Mouse (Mus musculus): Measurements from ENCODE around the gene Nav2. TPM values are rescaled to one million over a fixed set of nuclear protein-coding genes. Genes with fewer than 3 reads are reported as not detected.

The Nav2 gene
- polyA plus RNA-seq, 1 experiment, result 0.01 TPM

DNA sequence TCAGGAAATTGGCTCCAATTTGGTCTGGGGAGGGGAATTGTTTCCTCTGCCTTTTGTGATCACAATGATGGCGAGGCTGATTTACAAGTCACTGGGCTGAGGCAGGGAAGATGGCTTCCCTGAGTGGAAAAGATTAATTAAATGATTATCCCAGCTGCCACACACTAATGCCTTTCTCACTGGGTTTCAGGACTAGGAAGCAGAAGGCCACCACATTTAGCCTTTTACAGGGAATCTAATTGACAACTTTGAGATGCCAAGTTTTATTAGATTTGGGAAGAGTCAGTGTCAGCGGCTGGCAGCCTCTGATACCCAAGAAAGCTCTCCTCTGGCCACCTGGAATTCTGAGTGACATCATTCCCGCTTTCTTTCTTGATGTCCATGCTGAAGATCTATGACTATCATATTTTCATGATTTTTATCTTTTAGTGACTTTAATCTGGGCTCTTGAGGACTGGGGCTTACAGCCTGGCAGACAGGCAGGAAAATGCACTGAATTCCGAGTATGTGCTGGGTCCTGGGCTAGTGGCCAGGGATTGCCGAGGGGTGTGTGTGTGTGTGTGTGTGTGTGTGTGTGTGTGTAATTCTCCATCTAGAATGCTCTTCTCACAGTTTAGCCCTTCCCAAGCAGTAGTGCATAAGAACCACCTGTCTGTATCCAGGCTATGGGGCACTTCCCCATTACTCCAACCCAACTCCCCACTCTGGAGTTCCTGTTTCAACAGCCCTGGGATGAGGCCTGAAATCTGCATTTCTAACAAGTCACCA is 432.8 kb downstream of the Nav2 start:
- TF ChIP-seq GATA1 (IDR thresholded peaks at IDR 0.05; ENCODE audit: low read length), result no peak

DNA sequence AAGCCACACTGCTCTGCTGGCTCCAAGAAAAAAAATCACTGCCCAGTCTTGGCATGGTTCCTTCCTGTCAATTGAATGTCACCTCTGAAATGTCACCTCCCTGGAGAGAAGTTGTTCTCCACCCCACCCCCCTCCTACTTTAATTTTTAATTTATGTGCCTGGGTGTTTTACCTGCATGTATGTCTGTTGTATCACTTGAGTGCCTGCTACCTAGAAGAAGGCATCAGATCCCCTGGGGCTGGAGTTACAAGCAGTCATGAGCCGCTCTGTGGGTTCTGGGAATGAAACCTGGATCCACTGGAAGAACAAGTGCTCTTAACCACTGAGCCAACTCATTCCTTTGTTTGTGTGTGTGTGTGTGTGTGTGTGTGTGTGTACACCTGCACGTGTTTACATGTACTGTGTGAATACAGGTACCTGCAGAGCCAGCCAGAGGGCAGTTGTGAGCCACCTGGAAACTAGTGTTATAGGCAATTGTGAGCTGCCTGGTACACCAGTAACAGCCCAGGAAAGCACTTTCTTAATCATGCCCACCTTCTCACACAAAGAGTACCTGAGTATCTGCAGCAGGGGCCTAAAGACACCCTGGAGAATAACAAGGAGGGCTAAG is 433.5 kb downstream of the Nav2 start:
- TF ChIP-seq GATA1 (IDR thresholded peaks at IDR 0.05; ENCODE audit: low read length), result no peak

DNA sequence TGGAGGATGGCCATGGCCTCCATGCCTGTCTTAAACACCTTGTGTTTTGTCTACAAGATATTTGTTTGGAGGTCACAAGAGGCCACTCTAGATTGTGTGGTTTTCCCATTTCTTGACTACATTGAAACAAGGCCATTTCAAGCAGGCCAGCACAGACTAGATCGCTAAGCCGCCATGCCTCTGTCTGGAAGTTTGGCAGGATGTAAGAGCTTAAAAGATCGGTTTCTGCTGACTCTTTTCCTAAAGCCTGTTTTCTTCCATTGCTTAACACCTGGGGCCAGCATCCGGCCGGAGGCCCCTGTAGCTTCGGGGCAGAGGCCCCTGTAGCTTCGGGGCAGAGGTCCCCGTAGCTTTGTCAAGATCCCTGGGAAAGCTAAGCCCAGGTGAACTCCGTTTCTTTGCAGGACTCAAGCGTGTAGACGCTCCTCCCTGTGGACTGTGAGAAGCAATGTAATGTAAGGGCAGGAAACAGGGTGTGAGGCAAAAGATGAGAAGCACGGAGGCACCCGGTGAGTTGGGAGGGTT is 434.1 kb downstream of the Nav2 start:
- no peak for TF ChIP-seq GATA1 (IDR thresholded peaks at IDR 0.05; ENCODE audit: low read length)

DNA sequence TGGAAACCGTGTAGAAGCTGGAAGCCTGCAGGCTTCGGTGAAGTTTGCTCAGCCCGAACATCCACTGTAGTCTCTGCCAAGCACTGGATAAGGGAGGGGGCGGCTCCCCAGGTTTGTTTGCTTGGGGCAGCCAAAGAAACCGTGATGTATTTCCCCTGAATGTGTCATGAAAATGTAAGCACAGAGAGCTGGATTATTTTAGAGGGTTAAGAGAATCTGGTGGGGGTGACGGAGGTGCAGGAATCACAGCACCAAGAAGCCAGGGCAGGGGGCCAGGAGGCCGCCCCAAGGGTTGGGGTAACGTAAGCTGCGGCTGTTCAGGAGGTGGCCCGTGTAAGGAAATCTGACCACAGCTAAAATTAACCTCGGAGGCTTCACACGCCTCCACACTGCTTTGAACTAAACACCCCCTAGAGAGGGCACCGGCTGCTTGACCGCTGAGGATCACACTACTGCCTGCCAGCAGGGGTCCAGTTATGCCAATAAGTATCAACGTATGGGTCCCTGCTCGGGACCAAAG is 434.6 kb downstream of the Nav2 start:
- TF ChIP-seq GATA1 (IDR thresholded peaks at IDR 0.05; ENCODE audit: low read length), result no peak

DNA sequence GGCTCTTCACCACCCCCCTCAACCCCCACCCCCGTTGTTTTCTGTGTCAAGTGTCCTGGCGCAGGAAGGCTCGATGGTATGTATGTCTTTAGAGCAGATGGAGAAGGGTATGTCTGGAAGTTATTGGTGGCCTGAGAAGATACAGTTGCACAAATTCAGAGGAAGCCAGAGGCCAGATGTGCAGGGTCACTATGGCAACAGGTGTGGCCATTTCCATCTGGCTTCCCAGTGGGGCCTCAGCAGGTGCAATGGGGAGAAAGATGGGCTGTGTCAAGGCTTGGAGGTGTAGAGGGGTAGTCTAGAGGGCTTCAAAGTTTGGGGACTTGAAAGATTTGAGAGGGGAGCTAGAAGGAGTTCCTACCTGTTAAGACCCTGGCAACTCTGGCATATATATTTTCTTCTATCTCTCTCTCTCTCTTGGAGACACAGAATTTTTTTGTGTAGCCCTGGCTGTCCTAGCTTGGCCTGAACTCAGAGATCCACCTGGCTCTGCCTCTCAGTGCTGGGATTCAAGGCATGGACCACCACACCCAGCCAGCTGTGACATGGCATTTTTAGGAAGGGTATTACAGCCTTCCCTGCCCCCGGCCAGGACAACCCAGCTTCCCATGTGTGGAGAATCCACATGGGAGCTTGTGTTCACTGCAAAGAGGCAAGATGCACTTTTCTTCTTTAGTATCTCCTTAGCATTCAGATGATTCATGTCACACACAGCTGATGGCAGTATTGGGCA is 435.4 kb downstream of the Nav2 start:
- no peak for TF ChIP-seq GATA1 (IDR thresholded peaks at IDR 0.05; ENCODE audit: low read length)

DNA sequence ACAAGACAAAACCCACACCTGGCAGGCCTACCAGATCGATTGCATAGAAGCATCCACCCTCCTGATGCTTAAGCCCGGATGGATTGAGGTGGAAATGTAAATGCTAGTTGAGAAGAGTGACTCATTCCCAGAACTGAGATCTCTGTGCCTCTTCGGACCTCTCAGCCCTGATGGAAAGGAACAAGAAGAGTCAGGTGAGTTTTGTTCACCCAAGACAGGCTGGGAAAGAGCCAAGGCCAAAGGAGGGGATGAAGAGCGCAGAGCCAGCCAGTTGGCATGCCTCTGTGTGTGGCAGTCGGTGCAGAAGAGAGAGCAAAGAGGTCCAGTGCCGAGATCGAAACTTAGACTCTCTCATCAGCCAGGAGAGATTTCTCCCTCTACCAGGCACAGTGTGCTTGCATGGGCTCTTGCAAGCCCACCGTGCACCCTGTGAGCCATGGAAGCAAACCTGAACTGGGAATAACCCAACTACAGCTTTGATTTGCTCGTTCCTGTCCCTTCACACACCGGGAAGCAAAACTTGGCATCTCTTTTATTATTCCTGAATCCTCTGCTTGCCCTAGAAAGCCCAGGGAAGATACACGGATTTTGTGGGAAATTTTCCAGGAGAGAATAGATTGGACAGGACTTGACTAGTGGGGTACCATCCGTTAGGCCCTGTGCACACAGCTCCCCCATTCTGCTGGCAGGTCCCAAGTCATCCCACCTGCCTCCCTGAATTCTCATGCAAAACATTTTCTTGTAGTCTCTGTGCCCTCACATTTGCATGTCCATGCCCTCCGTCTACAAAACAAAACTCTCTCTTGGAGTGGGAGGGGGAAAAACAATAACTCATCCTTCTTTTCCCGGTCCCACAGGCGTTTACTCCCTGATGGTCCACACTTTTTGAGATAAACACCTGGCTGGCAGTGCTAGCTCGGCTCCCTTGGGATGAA is 439.1 kb downstream of the Nav2 start:
- no peak for TF ChIP-seq GATA1 (IDR thresholded peaks at IDR 0.05; ENCODE audit: low read length)

DNA sequence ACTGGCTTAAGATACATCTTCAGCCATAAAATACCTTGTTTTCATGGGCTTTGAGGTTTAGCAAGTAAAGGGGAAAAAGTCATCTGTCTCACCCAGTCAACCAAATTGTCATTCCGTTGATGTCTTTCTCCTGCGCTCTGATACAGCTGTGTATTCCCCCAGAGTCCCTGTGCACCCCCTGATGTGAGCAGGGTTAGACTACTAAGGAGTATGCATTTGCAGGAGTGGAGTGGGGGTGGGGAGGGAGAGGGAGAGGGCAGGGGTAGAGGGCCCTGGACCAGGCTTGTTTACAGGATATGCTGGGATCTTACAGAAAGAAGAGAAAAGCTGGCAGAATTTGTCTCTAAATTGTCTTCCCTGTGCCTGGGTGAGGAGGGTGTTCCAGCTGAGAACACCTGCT is 440.1 kb downstream of the Nav2 start:
- no peak for TF ChIP-seq GATA1 (IDR thresholded peaks at IDR 0.05; ENCODE audit: low read length)

DNA sequence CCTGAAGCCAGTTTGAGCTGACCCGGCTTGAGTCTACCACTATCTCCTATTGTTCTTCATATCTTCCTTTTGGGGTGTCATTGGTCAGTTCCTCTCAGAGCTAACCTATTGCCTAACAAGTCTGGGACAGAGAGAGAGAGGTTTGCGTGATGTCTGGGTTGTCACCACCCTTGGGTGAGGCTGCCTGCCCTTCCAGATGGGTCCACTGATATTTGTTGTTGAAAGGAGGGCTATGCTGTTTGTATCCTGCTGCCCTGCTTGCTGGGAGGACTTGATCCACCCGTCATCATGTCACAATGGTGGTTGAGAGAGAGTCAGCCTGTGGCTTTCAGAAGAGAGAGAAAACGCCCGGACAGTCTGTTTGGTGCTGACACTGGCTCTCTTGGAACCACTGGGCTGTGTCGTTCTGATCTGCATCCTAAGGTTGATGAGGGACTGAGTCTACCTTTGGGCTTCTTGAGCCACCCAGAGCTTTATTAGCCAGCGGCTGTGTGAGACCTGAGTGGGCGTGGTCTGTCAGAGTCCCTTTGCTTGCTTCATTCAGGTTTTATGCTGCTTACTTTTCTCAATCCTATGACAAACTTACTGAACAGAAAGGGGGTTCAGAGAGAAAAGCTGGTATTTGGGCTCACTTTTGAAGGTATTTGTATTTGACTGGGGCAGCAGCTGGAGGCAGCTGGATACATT is 441.9 kb downstream of the Nav2 start:
- no peak for TF ChIP-seq GATA1 (IDR thresholded peaks at IDR 0.05; ENCODE audit: low read length)

DNA sequence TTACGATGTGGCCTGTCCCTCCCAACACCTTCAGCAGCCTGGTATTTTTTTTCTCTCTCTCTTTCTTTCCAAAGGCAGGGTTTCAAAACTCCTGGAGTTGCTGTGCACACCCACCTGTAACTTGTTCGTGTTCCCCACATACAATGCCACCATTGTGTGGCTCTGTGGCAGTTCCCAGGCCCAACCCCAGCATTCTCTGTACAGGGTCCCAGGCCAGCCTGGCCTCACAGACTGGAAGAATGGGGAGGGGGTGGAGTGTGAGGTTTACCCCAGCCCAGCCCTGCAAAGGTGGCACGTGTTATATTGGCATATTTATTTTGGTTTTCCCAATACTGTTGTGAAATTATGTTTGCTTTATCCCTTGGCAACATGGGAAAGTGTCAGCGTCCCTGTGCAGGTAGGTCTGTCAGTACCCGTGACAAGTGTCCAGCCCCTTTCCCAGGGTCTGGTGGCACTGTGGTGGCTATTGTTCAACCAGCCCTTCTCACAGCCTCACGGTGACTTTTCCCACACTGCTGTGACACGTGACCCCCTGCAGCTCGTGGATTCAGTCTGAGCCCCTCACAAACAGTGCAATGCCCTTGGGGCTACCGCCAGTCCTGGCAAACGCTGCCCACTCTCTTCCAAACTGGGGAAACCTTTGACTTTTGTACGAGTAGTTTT is 443.2 kb downstream of the Nav2 start:
- no peak for TF ChIP-seq GATA1 (IDR thresholded peaks at IDR 0.05; ENCODE audit: low read length)

DNA sequence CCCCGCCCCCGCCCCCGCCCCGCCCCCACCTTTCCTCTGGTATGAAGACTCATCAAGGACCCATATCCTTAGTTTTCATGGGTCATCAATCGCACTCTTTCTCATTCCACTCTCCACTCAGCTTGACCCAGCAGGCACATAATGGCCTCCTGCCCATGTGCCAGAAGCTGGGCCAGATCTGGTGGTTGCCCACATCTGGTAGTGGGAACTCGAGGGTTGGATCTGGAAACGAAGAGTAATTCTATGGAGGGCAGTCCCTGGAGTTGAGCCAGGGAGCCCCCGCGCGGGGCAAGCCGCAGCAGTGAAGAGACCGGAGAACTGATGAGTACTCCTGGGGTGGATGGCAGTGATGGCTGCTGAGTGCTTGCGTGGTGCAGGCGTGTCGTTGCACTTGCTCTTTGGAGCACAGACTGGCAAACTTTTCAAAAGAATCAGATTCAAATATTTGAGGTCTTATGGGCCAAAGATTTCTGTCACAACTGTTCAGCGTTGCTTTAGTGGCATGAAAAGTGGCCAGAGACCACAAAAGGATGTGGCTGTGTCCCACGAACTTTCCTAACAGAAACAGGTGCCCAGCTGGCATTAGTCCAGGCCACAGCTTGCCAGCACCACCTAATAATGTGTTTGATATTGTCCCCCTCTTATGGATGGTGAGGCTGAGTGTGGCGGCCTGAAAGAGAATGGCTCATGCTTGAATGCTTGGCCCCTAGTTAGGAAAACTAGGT is 449.1 kb downstream of the Nav2 start:
- no peak for TF ChIP-seq GATA1 (IDR thresholded peaks at IDR 0.05; ENCODE audit: low read length)

DNA sequence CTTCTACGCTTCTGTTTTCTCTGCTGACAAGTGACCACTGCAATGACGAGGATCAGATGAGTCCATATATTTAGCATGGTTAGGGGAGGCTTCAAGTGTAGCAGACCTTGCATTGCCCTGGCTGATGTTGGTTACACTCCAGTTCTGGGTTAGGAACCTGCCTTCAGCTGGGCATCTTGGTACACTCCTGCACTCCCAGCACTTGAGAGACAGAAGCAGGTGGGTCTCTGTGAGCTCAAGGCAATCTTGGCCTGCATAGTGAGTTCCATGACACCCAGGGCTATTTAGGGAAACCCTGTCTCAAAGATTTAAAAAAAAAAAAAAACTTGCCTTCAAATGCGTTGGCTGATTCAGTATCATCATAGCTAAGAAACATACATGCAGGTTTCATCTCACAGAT is 450.6 kb downstream of the Nav2 start:
- no peak for TF ChIP-seq GATA1 (IDR thresholded peaks at IDR 0.05; ENCODE audit: low read length)

DNA sequence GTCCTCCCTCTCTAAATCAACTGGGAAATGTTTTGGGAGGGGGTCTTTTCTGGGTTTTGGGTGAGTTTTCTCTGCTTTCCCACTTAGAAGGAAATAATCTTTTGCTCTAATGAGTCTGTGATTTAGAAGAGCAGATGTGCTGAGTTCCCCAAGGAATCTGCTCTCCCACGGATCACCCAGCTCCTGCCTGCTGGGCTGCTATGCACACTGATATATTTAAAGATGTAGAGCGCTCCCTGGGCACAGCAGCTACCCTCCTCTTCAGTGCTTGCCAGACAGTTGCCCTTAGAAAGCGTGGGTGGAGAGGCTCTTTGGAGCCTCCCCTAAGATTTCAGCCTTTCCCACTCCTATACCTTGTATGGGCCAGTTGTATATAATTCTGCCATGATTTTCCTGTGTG is 452.1 kb downstream of the Nav2 start:
- no peak for TF ChIP-seq GATA1 (IDR thresholded peaks at IDR 0.05; ENCODE audit: low read length)

DNA sequence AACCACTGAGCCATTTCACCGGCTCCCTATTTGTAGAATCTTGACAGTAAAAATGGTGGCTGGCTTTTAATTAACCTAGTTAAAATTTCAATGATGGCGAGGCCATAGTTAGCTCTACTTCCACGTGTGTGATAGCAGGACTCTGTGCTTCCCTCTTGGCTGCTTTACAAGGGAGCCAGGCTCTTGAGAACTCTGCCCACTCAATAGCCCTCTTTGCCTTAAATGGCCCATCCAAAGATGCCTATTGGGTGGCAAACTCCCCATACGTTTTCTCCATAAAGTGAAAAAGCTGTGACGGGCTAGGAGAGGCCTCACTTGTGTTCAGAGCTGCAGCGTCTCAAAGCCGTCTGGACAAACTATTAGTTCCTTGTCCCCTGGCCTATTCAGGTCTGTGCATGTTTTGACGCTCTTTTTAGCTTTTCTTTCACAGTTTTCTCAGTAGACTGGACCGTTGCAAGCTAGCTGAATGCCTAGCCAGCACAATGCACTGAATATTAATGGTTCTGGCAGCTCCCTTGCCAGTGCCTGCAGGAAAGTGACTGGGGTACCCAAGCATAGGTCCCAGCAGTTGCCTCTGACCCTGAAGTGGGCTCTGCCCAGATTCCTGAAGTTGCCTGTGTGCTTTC is 453.1 kb downstream of the Nav2 start:
- TF ChIP-seq GATA1 (IDR thresholded peaks at IDR 0.05; ENCODE audit: low read length), result no peak

Measured in G1E-ER4 (cell line).